Mouse (Mus musculus) MEL-GATA-1-ER (cell line): ENCODE results near the gene Gpr171.
A peak's percentile ranks its signal among the peaks of the same experiment; 100 is the strongest.
"Not testable (repeated sequence)": the region's sequence is repeated elsewhere in the genome, so short reads cannot be mapped to it uniquely, and the experiment has no call there.

Experiments used
- DNase-seq: peaks from one replicate; pipeline ENCODE4 v3.0.0-alpha.2; 2012; ENCODE audit warnings: low read depth; ENCODE audit errors: extremely low read depth

Gene Gpr171

DNA sequence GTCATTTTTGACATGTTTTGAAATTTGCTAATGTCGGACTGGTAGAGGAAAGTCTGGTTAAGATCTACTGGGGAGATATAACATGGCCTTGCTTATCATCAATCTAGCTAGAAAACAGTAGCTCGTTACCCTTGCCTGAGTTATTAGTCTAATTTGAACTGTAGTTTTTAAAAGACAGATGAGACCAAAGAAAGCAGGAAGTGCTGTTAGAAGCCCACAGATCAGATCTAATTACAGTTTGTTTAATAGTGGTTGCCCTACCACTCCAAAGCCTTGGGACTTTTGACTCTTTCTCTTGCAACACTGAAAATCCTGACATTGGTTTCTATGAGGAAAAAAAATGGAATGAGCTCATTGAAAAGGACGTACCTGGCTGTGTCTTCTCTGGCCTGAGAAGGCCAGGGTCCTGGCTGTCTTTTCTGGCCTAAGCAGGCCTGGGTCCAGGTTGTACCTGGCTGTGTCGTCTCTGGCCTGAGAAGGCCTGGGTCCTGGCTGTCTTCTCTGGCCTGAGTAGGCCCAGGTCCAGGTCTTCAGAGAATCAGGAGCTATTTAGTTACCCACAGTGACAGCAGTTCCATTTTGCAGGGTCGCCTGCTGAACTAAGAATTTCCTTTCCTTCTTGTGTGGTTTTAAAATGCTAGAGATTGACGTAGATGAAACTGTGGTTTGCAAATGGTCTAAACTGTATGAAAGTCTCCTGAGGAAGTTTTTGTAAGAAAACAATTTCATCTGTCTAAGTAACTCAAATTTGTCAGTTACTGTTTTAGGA, at the start of gene Gpr171:
Gpr171 (minus strand) TSS at position 604 of the 769 bp plus-strand sequence.
- DNase-seq: no peak

DNA sequence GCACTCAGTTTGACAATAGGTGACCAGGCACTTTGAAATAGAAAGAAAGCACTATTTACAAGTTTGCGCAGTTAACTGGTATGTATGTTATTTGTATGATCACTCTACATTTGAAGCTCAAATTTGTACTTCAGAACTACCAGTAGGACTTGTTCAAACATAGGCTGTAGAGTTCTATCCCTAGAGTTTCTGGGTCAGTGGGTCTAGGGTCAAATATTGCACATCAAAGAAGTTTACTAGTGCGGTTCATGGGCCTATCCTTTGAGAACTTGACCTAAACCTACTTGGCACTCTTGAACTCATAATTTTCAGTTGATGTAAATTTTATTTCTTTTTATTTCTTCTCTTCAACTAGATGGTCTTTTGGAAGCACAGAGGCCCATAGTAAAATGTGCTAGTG, 49.0 kb upstream of the Gpr171 start:
- DNase-seq: no peak

DNA sequence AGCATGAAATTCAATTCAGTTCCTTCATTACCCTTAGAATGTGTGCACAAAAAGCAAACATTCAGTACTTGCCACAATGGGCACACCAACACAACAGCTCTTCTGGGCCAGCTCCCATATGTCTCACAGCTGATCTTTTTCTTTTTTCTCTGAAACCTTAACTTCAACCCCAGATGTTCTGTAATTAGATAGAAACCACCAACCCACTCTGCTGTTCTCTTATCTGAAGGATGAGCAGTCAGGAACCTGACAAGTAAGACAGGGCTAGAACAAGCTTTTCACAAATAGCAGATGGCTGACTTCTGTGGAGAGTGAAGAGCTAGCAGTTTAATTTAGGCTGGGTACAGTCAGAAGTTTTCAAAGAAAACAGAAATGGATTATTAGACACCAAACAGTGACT, 48.0 kb upstream of the Gpr171 start:
- DNase-seq: peak; percentile 66

DNA sequence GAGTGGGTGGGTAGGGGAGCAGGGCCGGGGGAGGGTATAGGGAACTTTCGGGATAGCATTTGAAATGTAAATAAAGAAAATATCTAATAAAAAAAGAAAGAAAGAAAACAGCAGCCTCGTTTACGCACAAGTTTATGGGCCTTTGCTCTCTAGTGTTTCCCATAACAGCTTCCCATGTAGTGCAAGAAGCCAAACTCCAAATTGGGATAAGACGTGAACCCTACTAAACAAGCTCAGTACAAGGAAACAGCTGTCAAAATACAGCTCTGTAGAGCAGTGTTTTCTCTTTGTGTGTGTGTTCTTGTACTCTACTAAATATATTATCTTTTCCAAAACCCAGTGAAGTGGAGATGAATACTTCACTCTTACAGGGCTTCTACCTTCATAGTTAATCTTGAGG, 43.6 kb upstream of the Gpr171 start:
- DNase-seq: no peak

DNA sequence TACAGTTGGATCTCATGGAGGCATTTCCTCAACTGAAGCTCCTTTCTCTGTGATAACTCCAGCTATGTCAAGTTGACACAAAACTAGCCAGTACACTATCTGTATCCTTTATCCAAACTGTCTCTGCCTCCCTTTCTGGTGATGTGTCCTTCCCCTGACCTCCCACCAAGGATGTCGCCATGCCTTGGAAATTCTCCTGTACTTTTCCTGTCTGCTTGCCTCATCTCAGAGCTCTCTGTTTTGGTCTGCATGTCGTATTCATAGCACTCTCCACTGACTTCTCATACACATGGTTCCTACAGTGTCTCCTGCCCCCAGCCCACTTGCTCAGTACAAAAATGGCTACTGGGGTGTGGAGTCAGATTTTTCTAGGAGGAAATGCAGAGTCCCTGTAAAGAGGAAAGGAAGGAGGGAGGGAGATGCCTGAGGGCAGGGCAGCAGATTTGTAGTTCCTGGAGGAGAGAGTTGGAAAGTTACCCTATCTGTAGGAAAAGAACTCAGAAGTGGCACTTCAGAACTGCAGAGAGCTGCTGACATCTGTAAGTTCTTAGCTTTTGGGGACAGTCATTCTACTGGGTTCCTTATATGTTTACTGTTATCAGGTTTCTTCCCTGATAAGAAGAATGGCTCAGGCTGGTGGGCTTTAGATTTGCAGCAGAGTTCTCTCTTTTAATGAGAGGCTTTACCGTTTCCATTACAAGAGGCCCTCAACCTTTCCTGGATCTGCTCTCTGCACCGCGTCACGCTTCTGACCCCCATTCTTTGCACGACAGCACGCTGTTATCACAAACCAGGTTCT, 40.1 kb upstream of the Gpr171 start:
- DNase-seq: no peak

DNA sequence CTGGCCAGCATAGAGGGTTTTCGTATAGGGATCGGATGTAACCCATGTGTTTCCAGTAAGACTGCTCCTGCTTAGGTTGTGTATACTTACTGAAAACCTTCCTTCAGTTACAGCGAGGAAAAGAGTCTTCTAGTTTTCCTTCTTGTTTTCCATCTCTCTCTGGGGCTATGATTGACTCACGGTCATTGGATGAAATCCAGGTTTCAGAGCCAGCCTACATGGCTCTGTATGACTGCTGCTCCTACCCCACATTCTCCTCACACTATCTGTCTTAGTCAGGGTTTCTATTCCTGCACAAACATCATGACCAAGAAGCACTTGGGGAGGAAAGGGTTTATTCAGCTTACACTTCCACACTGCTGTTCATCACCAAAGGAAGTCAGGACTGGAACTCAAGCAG, 39.3 kb upstream of the Gpr171 start:
- DNase-seq: not testable (repeated sequence)

DNA sequence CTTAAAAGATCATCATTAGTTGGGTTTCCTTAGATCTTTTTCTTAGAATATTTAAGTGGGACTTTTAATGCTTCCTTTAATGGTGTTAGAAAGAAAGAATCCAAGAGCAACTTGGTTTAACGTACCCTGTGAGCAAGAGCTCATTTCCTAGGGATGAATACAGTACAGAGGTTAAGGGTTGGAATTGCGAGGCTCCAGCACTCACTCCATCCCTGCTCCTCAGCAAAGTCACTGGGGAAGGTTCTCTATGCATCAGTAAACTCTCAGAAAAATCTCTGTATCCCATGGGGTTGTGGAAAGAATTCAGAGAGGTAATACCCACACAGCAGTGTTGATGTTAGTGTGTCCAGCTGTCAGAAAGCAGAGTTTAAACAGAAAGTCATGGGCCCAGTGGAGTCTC, 38.5 kb upstream of the Gpr171 start:
- no peak for DNase-seq

DNA sequence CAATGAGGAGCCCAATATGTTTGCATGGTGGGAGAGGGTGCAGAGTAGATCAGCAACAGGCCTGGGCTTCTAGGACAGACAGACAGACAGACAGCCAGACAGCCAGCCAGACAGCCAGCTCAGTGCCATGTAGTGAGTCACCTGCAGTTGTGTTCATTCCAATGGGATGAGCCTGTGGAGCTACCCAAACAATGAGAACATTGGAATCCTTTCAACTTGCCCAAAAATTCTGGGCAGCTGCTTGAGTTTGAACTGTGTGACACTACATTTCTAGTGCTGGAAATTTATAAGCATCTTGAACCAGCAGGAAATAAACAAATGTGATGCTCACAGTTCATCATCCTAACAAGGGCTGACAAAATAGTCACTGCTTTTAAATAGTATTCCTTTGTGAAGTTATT, 38.0 kb upstream of the Gpr171 start:
- DNase-seq: no peak

DNA sequence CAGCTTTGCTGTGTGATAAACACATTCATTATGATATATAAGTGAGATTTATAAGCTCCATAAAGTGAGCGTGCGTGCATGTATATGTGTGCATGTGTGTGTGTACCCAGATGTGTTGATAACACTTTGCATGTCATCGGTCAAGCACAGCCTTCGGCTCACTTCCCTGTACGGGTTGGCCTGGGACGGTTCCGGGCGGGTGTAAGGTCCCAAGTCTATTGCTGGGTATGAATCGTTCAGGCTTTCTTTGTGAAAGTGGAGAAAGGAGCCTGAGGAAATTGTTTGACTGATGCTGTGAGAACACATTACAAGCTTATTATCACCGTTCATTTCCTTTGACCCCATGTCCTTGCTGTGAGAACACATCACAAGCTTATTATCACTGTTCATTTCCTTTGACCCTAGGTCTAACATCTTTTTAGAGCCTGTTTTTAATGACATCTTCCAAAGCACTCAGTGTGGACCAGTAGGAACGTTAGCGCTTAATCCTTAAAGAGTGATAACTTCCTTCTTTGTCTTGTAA, 37.4 kb upstream of the Gpr171 start:
- no peak for DNase-seq

DNA sequence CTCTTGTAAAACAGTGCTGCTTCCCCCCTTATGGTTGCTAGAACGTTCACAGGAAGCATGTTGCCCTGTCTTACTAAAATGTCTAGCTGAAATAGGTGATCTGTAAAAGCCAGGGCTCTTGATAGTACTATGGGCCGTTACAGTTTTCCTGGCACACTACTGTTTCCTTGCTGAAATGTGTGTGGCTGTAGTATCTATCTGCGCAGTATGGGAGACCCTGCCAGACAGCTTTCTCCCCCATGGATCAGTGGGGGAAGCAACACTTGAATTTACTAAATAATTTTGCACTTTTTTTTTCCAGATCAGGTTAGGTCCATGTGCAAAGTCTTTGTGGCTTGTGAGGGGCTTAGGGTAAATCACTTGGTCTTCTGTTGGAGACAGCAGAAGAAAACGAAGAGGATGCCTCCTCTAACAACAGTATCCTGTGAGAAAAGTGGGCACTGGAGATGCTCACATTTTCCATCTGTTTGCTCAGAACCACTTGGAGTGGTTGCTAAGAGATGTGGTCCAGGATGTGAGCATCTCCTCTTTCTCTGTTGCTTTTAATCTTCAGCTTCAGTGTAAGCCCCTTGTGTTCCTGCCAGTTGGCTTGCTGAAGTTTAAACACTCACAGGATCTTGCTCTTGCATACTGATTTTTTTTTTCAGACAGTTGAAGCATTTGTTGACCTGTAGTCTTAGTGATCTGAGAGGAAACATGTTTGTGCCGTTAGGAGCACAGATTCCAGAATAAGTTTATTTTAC, 34.5 kb upstream of the Gpr171 start:
- no peak for DNase-seq

DNA sequence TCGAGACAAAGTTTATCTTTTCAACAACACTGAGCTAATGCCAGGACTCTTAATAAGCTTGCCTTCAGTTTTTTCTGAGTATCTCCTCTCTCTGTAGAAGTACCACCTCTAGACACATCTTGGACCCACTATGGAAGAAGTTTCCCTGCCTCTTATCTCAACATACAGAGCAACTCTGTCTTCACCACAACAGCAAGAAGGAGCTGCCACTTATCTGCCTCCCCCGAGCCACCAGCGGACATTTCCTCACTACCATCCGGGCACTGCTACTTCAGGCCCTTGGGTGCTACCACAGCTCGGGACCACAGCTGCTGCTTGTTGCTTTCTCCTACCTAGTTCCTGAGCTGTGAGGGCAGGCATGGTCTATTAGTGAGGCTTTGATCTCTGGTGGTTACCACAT, 31.6 kb upstream of the Gpr171 start:
- DNase-seq: peak; percentile 92

DNA sequence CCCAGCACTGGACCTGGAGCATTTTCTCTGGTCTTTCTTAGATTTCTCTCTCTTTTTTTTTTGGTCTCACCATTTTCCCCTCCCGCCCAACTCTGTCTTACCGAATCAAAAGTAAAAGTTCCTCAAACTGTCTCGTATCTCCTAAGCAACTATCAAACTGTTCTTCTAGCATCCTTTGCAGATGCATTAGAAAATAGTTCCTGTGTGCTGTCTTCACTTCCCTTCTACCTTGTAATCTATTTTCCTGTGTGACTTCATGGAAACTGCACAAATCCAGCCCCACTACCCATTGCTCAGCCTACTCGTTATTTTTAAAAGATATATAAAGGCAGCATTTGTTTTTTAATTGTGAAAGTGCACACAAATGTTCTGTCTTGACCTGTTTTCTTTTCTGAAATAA, 30.3 kb upstream of the Gpr171 start:
- DNase-seq: no peak

DNA sequence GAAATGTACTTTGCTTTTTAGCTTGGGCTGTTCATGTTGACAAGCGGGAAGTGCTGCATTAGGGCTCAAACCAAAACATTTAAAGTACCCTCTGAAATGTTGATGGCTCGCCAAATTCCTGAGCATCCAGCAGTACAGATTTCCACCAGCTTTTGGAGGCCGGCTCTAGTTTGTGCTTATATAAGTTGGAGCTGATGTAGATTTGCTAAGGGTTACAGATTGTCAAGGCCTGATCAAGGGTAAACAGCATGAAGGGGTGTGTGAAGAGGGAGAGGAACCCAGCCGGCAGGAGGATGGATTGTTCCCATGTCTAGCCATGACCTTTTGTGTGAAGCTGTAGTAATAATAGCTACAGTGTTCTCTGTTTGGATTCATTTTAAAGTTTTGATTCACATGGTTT, 29.5 kb upstream of the Gpr171 start:
- DNase-seq: no peak

DNA sequence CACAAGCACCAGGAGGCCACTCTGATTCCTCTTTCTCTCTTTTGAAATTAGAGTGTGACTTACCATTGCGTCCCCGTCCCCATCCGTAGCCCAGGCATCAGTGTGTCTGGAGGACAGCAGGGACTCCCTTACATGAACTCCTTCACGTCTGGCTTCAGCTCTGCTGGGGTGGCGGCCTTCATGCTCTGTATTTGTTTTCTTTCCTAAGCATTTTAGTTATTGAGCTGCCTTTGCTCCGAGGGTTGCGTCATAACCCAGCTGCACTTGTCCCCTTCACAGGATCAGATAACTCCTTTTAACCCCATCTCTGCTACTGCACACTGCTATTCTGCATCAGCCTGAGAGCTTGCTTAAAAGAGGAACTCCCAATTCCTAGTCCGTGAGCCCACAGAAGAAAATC, 28.8 kb upstream of the Gpr171 start:
- no peak for DNase-seq

DNA sequence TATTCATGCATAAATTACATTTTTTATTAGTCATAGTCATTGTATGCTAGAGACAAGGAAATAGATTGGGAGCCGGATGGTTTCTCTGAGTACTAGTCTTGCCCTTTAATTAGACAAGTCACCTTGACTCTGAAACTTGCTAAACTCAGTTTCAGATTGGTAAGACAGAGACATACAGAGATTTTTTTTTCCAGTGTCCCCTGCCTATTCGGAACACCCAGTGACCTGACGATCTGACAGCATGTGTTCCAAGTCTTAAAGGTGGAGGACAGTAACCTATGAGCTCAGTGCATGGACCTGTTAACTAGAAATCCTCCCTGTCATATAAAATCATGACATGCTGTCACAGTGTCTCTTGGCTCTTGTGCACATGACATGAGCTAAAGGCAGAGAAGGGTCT, 27.9 kb upstream of the Gpr171 start:
- DNase-seq: no peak

DNA sequence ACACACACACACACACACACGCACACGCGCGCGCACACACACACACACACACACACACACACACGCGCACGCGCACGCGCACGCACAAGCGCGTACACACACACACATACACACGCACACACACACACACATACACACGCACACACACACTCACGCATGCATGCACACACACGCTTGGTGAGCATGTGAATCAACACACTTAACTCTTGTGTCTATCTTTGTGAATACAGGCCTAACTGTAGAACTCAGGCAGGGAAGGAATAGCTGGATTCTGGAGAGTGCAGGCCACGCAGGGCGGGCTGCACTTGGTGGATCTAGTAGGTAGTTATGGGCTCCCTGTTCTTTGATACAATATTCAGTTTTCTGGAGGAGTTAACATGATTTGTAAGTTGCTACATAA, 27.1 kb upstream of the Gpr171 start:
- DNase-seq: no peak

DNA sequence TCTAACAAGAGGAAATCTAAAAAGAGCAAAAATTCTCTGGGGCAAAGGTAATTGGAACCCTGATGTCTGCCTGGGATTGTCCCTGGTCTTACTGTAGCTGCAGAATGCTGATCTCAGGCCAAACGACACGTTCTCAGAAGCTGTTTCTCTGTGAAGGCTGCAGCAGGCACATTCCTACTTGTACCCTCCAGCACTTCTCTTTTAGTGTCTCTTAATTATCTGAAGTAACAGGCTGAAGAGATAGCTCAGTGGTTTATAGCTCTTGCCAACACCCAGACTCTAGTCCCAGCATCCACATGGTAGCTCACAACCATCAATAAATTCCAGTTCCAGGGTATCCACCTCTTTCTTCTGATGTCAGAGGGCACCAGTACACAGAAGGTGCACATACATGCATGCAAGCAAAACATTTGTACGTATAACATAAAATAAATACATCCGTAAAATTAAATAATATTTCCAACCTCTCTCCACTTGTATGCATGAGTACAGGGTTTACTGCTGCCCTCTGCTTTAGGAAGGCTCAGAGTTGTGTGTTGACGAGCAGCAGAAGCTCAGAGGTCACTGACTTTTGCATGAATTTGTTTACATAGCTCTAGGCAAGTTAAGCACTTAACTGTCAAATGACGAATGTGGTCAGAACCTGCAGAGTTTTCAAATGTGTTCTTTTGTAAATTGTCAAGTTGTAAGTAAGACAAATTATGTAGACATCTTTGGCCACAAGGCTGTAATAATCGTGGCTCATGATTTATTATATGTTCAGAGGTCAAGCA, 24.3 kb upstream of the Gpr171 start:
- peak; percentile 63 for DNase-seq

DNA sequence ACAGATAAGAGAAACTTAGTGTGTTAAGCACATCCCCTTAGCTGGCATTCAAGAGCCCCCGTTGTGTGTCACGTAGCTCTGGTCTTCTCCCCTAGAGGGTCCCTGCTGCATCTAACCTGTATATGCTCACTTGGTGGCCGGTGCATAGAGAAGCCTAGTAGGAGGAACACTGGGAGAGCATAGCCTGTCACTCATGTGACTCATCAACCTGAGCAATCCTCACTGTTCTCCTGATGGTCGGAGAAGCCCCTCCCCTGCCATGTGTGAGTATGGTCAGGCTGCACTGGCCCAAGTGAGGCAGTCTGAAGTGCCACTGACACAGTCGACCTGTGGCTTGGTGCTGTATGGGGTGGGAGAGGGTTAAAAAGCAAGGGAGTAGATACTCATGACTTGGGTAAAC, 23.4 kb upstream of the Gpr171 start:
- DNase-seq: no peak

DNA sequence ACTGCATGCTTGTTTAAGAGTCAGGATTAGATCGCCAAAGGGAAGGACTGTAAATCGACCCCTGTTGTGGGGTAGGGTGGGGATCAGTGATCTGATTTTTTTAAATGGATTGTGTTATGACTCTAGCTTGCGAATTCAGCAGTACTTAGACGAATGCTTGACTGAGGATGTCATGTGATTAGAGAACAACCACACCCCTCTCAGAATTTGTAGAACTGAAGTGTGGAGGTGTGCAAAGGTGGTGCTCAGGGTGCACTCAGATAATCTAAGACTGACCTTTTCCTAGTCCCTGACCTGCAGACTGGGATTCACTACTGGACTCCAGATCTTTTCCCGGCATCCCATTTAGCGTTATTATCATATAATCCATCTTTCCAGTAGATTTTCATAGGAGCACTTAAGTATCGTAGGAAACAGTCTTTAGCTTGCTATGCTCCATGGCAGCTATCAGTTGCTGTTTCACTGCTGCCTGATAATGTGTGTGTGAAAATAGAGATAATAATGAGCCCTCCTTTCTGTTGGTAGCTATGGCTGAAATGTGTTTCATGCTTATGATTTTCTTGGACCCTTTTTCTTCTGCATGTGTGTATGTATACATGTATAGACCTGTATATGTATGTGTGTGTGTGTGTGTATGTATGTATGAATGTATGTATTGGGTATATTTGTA, 20.3 kb upstream of the Gpr171 start:
- no peak for DNase-seq

DNA sequence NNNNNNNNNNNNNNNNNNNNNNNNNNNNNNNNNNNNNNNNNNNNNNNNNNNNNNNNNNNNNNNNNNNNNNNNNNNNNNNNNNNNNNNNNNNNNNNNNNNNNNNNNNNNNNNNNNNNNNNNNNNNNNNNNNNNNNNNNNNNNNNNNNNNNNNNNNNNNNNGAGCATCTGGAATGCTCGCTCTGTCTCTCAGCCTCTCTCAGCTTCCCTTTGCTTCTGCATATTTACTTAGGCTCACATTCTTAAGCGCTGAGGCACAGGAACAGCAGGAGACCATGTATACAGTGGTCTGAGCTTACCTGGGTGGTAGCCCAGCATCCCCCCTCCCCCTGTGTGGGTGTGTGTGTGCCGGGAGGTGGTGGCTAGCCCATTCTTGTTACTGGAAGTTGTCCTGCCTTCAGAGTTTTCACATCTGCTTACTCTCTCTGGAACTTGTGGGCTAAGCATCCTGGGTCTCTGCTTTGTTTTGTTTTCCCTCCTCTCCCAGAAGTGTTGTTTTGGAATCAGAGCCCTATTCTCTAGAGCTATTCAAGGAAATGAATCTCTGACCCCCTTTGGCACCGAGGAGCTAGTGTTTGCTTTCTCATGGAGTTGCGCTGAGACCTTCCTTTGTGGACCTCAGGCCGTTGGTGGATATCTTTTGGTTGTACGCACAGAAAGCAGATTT, 19.6 kb upstream of the Gpr171 start:
- no peak for DNase-seq
